Mouse (Mus musculus): ENCODE measurements around the gene Gp9.
A peak's percentile ranks its signal among the peaks of the same experiment; 100 is the strongest.

Gp9 gene

DNA sequence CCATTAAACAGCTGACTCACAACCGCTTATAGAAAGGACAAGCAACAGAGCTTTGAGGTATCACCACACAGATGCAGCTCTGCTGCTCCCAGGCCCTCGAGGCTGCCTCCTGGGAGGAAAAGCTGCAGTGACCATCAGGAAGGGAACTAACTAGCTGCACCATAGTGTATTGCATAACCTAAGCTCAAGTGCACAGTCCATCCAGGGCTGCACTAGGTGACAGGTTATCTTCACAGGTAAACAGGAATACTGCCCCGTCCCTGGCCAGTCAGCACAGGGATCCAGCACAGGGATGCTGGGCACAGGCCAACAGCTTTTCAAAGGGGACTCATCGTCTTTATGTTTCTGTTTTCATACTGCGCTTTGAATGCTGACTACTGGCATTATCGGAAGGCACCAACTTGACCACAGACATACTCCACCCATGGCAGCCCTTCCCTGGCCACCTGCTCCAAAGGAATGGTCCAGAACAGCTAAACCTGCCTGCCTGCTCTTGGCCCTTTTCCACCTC lies 31.8 kb downstream of the Gp9 start:
- DNase-seq (ENCODE audit: low spot score): no peak

DNA sequence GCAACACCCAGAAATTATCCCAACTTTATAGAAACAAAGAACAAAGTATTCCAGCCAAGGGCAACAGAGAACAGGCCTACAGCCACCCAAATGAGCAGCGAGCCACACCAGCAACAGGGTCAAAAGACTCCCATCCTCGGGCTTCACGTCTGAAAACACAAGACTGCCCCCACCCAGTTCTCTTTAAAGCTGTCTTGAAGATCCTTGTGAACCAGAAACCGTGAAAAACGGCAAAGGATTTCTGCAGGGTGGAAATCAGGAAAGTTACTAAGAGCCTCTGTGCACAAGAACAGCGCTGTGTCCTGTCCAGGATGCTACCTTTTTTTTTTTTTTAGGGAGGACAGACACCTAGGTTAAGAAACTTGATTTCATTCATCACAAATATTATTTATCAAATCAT lies 32.4 kb downstream of the Gp9 start:
- DNase-seq (ENCODE audit: low spot score): no peak

DNA sequence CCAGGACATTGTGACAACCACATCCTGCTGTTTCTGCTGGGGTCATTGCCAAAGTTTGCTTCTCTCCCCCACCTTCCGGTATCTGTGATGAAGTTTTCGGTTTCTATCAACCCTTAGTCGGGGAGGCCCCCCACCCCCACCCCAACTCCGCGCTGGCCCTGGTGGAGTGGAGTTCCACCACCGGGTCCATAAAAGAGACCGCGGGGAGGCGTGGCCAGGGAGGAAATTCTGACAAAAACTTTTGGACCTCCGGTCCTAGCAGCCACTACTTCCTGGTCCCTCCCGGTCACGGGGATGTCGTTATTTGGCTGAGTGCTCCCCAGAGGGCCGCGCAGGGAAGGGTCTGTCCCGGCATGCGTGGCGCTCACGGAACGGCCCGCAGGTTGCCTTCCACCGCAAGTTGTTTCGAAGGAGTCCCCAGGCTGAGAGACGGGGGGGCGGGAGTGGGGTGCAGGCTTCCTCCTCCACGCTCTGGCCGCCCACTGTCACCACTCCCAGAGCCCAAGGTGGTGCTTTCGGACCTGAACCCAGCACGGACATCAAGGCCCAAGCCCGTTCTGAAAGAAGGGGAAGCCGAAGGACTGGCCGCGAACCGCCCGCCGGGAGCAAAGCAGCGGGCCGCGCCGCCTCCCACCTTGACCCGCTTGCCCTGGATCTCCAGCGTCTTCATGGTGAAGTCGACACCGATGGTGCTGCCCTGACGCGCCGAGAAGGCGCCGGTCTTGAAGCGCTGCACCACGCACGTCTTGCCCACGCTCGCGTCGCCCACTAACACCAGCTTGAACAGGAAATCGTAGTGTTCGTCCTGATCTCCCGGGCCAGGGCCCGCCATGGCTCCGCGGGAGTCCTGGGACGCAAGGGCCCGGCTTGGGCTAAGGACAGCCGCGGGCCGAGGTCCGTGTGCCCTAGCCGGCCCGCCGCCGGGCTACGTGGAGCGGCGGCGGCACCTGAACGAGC lies 33.1 kb downstream of the Gp9 start:
- DNase-seq (ENCODE audit: low spot score): peak; percentile 71

DNA sequence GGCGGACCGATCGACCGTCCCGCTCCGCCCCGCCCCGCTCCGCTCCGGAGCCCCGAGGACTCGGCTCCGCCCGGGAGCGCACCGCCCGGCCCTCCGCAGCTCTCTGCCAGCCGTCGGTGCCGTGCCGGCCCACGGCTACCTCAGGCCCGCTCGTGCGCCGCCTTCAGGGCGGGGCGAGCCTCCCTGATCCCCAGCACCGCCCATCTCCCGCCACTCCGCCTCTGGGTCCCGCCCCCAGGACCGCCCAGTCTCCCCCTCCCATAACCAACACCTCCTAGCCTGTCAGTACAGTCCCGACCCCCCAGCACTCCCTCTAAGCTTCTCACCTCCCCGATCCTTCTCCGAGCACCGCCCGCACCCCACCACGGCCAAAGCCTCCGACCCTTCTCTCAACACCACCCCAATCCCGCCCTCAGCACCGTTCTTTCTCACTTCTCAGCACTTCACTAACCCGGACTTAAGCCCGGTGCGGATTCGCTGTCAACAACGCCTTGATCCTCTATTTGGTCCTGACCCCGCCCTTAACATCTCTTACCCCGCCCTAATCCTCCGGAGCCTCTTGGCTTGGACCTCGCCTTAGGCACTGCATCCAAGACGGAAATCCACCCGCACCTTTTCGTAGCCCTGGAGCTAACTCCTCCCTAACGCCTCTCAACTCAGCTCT lies 33.9 kb downstream of the Gp9 start, which contains the start of gene Rab43:
TSS of gene Rab43 (minus strand) at position 490 of the 664 bp plus-strand sequence.
- peak; percentile 92 for DNase-seq (ENCODE audit: low spot score)

DNA sequence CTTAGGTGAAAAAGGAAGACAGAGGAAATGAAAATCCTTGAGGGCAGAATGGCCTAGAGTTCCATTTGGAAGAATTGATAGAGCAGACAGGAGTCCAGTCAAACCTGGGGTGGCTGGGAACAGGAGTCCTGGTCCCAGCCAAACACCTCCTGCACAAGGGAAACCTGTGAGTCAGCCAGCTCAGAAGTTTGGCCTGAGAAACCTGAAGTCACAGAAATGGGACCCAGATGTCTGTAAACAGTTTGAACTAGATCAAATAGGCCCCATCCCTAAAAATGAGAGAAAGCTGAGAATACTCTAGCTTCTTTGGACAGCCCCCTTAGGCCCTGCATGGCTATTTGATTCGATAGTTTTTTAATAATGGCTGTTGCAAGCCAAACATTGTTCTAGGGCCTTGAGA lies 34.8 kb downstream of the Gp9 start:
- no peak for DNase-seq (ENCODE audit: low spot score)

DNA sequence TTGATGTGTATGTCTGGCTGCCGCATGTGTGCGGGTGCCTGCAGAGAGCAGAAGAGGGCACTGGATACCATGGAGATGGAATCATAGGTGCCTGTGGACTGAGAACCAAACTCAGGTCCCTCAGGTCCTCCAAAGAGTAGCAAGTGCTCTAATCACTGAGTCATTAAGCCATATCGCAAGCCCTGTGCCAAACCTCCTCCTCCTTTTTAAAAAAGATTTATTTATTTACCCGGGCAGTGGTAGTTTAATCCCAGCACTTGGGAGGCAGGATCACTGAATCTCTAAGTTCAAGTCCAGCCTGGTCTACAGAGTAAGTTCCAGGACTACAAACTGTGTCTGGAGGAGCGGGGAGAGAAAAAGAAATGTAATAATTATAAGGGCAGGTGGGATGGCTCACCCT lies 36.6 kb downstream of the Gp9 start:
- no peak for DNase-seq (ENCODE audit: low spot score)

DNA sequence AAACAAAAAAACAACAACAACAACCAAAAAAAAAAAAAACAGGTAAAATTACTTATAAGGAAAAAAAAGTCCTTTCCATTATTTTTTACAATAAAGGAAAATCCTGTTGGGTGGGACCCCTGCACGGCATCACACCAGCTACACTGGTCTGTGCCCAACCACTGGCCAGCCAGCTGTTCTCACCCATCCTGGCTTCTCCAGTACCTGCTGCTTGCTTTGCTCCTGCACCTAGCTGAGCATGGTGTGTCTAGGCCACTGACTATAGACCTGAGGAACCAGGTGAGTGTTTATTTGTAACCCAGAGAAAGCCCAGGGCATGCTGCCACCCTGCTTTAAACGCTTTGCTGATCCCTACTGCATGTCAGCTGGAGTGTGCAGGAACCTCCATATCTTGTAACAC lies 42.5 kb downstream of the Gp9 start:
- DNase-seq (ENCODE audit: low spot score): no peak
